Mouse (Mus musculus): ENCODE measurements around the gene Usp54.
"Not testable (repeated sequence)": the region's sequence is repeated elsewhere in the genome, so short reads cannot be mapped to it uniquely, and the experiment has no call there.

The Usp54 gene

GRCm38 (mm10) chr14:20610146-20610545 is 30.7 kb downstream of the Usp54 start:
- DNase-seq (ENCODE audit: extremely low spot score), result no peak

- no peak for DNase-seq (ENCODE audit: extremely low spot score)
These were observed 31.3 kb downstream of the Usp54 start for GRCm38 (mm10) chr14:20609519-20609918.

GRCm38 (mm10) chr14:20607396-20608126 is 33.3 kb downstream of the Usp54 start:
- no peak for DNase-seq (ENCODE audit: extremely low spot score)

- DNase-seq (ENCODE audit: extremely low spot score), result no peak
These were observed 39.6 kb downstream of the Usp54 start for GRCm38 (mm10) chr14:20601287-20601686.

- DNase-seq (ENCODE audit: extremely low spot score), result no peak
These were observed 40.7 kb downstream of the Usp54 start for GRCm38 (mm10) chr14:20600203-20600602.

GRCm38 (mm10) chr14:20599542-20599941 is 41.3 kb downstream of the Usp54 start:
- DNase-seq (ENCODE audit: extremely low spot score), result no peak

- peak; percentile 8 for DNase-seq (ENCODE audit: extremely low spot score)
These were observed 45.1 kb downstream of the Usp54 start for GRCm38 (mm10) chr14:20595781-20596180.

GRCm38 (mm10) chr14:20587458-20587857 is 53.4 kb downstream of the Usp54 start:
- no peak for DNase-seq (ENCODE audit: extremely low spot score)

- no peak for DNase-seq (ENCODE audit: extremely low spot score)
These were observed 61.9 kb downstream of the Usp54 start for GRCm38 (mm10) chr14:20578822-20579407.

GRCm38 (mm10) chr14:20576179-20576578 is 64.7 kb downstream of the Usp54 start:
- peak; percentile 62 for DNase-seq (ENCODE audit: extremely low spot score)

- not testable (repeated sequence) for DNase-seq (ENCODE audit: extremely low spot score)
These were observed 67.7 kb downstream of the Usp54 start for GRCm38 (mm10) chr14:20573196-20573595.

GRCm38 (mm10) chr14:20565256-20566021 is 75.4 kb downstream of the Usp54 start:
- no peak for DNase-seq (ENCODE audit: extremely low spot score)

GRCm38 (mm10) chr14:20564692-20565091 is 76.2 kb downstream of the Usp54 start:
- no peak for DNase-seq (ENCODE audit: extremely low spot score)

- DNase-seq (ENCODE audit: extremely low spot score), result no peak
These were observed 79.0 kb downstream of the Usp54 start for GRCm38 (mm10) chr14:20561897-20562296.

GRCm38 (mm10) chr14:20550136-20550535 is 90.7 kb downstream of the Usp54 start:
- no peak for DNase-seq (ENCODE audit: extremely low spot score)

GRCm38 (mm10) chr14:20546415-20546814 is 94.4 kb downstream of the Usp54 start, which contains the start of gene Ppp3cb:
Gene Ppp3cb, minus strand, starts transcription at chr14:20546573.
- peak; percentile 93 for DNase-seq (ENCODE audit: extremely low spot score)

- peak; percentile 89 for DNase-seq (ENCODE audit: extremely low spot score)
These were observed 95.1 kb downstream of the Usp54 start for GRCm38 (mm10) chr14:20545529-20546331.

GRCm38 (mm10) chr14:20544467-20545411 is 96.1 kb downstream of the Usp54 start:
- peak; percentile 2 for DNase-seq (ENCODE audit: extremely low spot score)

GRCm38 (mm10) chr14:20529643-20530042 is 111.2 kb downstream of the Usp54 start:
- DNase-seq (ENCODE audit: extremely low spot score), result no peak

GRCm38 (mm10) chr14:20520179-20520578 is 120.7 kb downstream of the Usp54 start:
- no peak for DNase-seq (ENCODE audit: extremely low spot score)

- DNase-seq (ENCODE audit: extremely low spot score), result no peak
These were observed 132.4 kb downstream of the Usp54 start for GRCm38 (mm10) chr14:20508424-20508823.

Measured in embryo, embryonic 9.5 days (tissue).